Mouse (Mus musculus) midbrain, embryonic 14.5 days (tissue): Measurements from ENCODE around the gene Slc12a5. TPM values are rescaled to one million over a fixed set of nuclear protein-coding genes. Genes with fewer than 3 reads are reported as not detected.

Experiments
- ATAC-seq: fragments of 200-750 bp; cut with Nextera tagmentation; 2 replicates; pipeline ENCODE4 v1.8.0; 2017; ENCODE audit warnings: moderate number of reproducible peaks, moderate library complexity; ENCODE audit not compliant: low FRiP score, low TSS enrichment
- DNase-seq: peaks from one replicate; pipeline ENCODE4 v3.0.0-alpha.2; 2015
- H3K27ac ChIP-seq: fragments of 300-500 bp; sonication (generic); replicated peaks from 2 replicates; pipeline ENCODE4 v1.5.1; 2014; ENCODE audit warnings: mild to moderate bottlenecking, low read depth, low read length, moderate library complexity
- H3K27me3 ChIP-seq: fragments of 300-500 bp; sonication (generic); 2 replicates; pipeline ENCODE4 v1.6.1; 2014; ENCODE audit warnings: low read length, control low read depth, mixed read lengths; ENCODE audit not compliant: control insufficient read depth, insufficient read depth
- H3K36me3 ChIP-seq: fragments of 300-500 bp; sonication (generic); 2 replicates; pipeline ENCODE4 v1.6.1; 2014; ENCODE audit warnings: low read length, control low read depth; ENCODE audit not compliant: control insufficient read depth, insufficient read depth
- H3K4me1 ChIP-seq: fragments of 300-500 bp; sonication (generic); 2 replicates; pipeline ENCODE4 v1.6.1; 2014; ENCODE audit warnings: mild to moderate bottlenecking, antibody characterized with exemption, low read length, control low read depth; ENCODE audit not compliant: control insufficient read depth, insufficient read depth
- H3K4me2 ChIP-seq: fragments of 300-500 bp; sonication (generic); 2 replicates; pipeline ENCODE4 v1.6.1; 2014; ENCODE audit warnings: mild to moderate bottlenecking, low read length, moderate library complexity
- H3K4me3 ChIP-seq: fragments of 300-500 bp; sonication (generic); replicated peaks from 2 replicates; pipeline ENCODE4 v1.5.1; 2014; ENCODE audit warnings: low read depth, low read length
- H3K9ac ChIP-seq: fragments of 300-500 bp; sonication (generic); replicated peaks from 2 replicates; pipeline ENCODE4 v1.6.1; 2014; ENCODE audit warnings: mild to moderate bottlenecking, low read length, moderate library complexity
- H3K9me3 ChIP-seq: fragments of 300-500 bp; sonication (generic); 2 replicates; pipeline ENCODE4 v1.6.1; 2016; ENCODE audit warnings: low read length, control low read depth, mixed read lengths; ENCODE audit not compliant: control insufficient read depth
- WGBS: fragments of 180-500 bp; shearing (Covaris S2); extraction: QIAGEN DNeasy Blood & Tissue Kit; methylation state at CpG from one replicate; pipeline ENCODE4 v1.1.7; 2014; 5-methylcytosine and 5-hydroxymethylcytosine counted together
- polyA plus RNA-seq: library from polyadenylated mRNA; unstranded; fragments of >200 nt; fragmentation: Nextera tagmentation; extraction: Ambion mirVana; gene quantifications from 2 replicates; pipeline ENCODE4 v1.2.1, GENCODE M21; 2014

Slc12a5 gene
- polyA plus RNA-seq, 1 experiment from 2014 or later, result 53.8 TPM

GRCm38 (mm10) chr2:165009581-165009980, 49.0 kb downstream of the Slc12a5 start:
- ATAC-seq (no peak), DNase-seq (no peak)
- no peak overlapping the region for H3K9ac ChIP-seq
- H3K27me3 ChIP-seq, result no peaks in the 10 kb centered on the region
- WGBS, result 92% methylated on average over 2 of the region's 2 CpGs
- peaks cover 85% of the 10 kb centered on the region for H3K36me3 ChIP-seq
- H3K9me3 ChIP-seq, result no peaks in the 10 kb centered on the region
- H3K4me1 ChIP-seq, result no peaks in the 10 kb centered on the region
- H3K27ac ChIP-seq, result no peak overlapping the region
- H3K4me3 ChIP-seq, result no peak overlapping the region
- H3K4me2 ChIP-seq, result no peak overlapping the region

DNA sequence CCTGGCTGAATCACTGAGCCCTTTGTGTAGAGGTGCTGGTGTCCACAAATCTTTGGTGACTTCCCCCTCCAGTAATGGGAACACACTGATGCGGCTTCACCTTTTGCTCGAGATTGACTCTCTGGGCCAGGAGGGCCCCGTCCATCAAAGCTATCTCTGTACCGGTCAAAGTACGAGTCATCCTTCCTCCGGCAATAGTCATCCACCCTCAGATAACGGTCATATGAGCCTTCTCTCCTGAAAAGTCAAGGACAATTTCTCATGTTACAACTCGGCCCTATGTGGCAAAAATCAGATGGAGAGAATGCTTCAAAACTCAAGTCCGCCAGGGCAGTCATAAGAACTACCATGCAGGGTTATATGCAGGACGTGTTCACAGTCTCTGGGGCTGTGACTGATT, 49.7 kb downstream of the Slc12a5 start:
- DNase-seq (no peak), ATAC-seq (no peak)
- H3K27ac ChIP-seq, result no peak overlapping the region
- H3K36me3 ChIP-seq, result peaks cover 77% of the 10 kb centered on the region
- 94% methylated on average over 10 of the region's 10 CpGs for WGBS
- no peak overlapping the region for H3K9ac ChIP-seq
- H3K4me2 ChIP-seq, result no peak overlapping the region
- no peaks in the 10 kb centered on the region for H3K9me3 ChIP-seq
- H3K27me3 ChIP-seq, result no peaks in the 10 kb centered on the region
- H3K4me3 ChIP-seq, result no peak overlapping the region
- no peaks in the 10 kb centered on the region for H3K4me1 ChIP-seq

DNA sequence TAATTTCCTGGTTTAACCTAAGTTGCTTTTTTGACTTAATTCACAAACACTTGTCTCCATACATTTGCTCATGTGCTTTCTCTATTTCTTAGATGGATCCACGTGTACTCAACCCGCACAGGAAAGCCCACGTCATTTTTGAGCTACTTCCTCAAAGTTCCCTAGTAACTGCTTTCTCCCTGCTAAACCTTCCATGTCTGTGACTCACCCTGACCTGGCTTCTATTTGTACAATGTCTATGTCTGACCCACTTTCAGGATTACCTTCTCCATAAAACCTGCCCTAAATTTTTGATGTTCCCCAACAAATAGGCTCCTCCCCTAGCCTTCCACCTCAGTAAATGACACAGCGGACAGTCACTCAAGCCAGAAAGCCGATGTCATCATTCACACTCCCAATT, 54.3 kb downstream of the Slc12a5 start:
- Histone ChIP-seq H3K36me3 (peaks cover 58% of the 10 kb centered on the region), H3K27me3 (no peaks in the 10 kb centered on the region), H3K9ac (no peak overlapping the region), H3K27ac (no peak overlapping the region), H3K4me1 (no peaks in the 10 kb centered on the region), H3K4me3 (no peak overlapping the region), H3K9me3 (no peaks in the 10 kb centered on the region), H3K4me2 (no peak overlapping the region)
- ATAC-seq (no peak), DNase-seq (no peak)
- WGBS, result 97% methylated on average over 5 of the region's 5 CpGs

GRCm38 (mm10) chr2:165020490-165020889, 59.9 kb downstream of the Slc12a5 start:
- WGBS, result 65% methylated on average over 3 of the region's 3 CpGs
- H3K4me3 ChIP-seq, result no peak overlapping the region

GRCm38 (mm10) chr2:165027163-165027562, 66.6 kb downstream of the Slc12a5 start:
- H3K9me3 ChIP-seq, result no peaks in the 10 kb centered on the region
- no peak overlapping the region for H3K9ac ChIP-seq
- no peak overlapping the region for H3K4me2 ChIP-seq
- H3K27ac ChIP-seq, result no peak overlapping the region
- ATAC-seq (no peak), DNase-seq (no peak)
- 91% methylated on average over 1 of the region's 1 CpGs for WGBS
- no peaks in the 10 kb centered on the region for H3K27me3 ChIP-seq
- no peak overlapping the region for H3K4me3 ChIP-seq
- H3K36me3 ChIP-seq, result peaks cover 7% of the 10 kb centered on the region
- peaks cover 19% of the 10 kb centered on the region for H3K4me1 ChIP-seq

More at GRCm38 (mm10) chr2:165020490-165020889, 59.9 kb downstream of the Slc12a5 start:
- Histone ChIP-seq H3K27me3 (no peaks in the 10 kb centered on the region), H3K9me3 (no peaks in the 10 kb centered on the region), H3K4me2 (no peak overlapping the region), H3K36me3 (peaks cover 42% of the 10 kb centered on the region), H3K9ac (no peak overlapping the region), H3K4me1 (no peaks in the 10 kb centered on the region), H3K27ac (no peak overlapping the region)
- ATAC-seq (no peak), DNase-seq (no peak)

- Histone ChIP-seq H3K4me2 (peak overlapping the region; percentile 87), H3K4me3 (peak overlapping the region; percentile 80), H3K9me3 (no peaks in the 10 kb centered on the region), H3K4me1 (peaks cover 39% of the 10 kb centered on the region), H3K9ac (no peak overlapping the region; the same call in 1 of the 2 replicates), H3K27ac (no peak overlapping the region), H3K27me3 (no peaks in the 10 kb centered on the region), H3K36me3 (no peaks in the 10 kb centered on the region)
- 54% methylated on average over 3 of the region's 3 CpGs for WGBS
- ATAC-seq, result no peak
- DNase-seq, result peak; percentile 62
Observed at GRCm38 (mm10) chr2:165032533-165032932, 71.9 kb downstream of the Slc12a5 start.

GRCm38 (mm10) chr2:165033306-165033705, 72.7 kb downstream of the Slc12a5 start:
- no peaks in the 10 kb centered on the region for H3K36me3 ChIP-seq
- H3K27ac ChIP-seq, result no peak overlapping the region; the same call in 1 of the 2 replicates
- peak overlapping the region; percentile 80 for H3K4me3 ChIP-seq
- no peaks in the 10 kb centered on the region for H3K27me3 ChIP-seq
- DNase-seq (no peak), ATAC-seq (no peak)
- H3K4me2 ChIP-seq, result peak overlapping the region; percentile 87
- no peaks in the 10 kb centered on the region for H3K9me3 ChIP-seq
- 41% methylated on average over 6 of the region's 6 CpGs for WGBS
- peak overlapping the region; percentile 91; the same call in 1 of the 2 replicates for H3K9ac ChIP-seq
- H3K4me1 ChIP-seq, result peaks cover 39% of the 10 kb centered on the region

- Histone ChIP-seq H3K4me2 (peak within 1 kb of the TSS; percentile 87), H3K9me3 (no peaks in the 10 kb centered on the region), H3K27me3 (no peaks in the 10 kb centered on the region), H3K36me3 (no peaks in the 10 kb centered on the region), H3K27ac (peak within 1 kb of the TSS; percentile 96), H3K4me1 (peaks cover 35% of the 10 kb centered on the region), H3K9ac (peak within 1 kb of the TSS; percentile 91), H3K4me3 (peak within 1 kb of the TSS; percentile 80)
- WGBS, result under 1% methylated on average over 98 of the region's 111 CpGs
- DNase-seq (peak; percentile 99), ATAC-seq (peak; percentile 94)
Observed at GRCm38 (mm10) chr2:165034131-165035057, 73.8 kb downstream of the Slc12a5 start, which contains the start of gene Ncoa5. Gene Ncoa5 (minus strand): TSS chr2:165034867.
